Mouse (Mus musculus) cerebellum, adult 2 months (tissue): ENCODE measurements at regions not wholly inside any gene's neighbourhood (a gene's known extent, or its start where the extent isn't known, plus 50 kb on each side); places are given as distances from the start of the nearest gene placed in this dataset.

ENCODE experiments used
- CTCF ChIP-seq: fragments of 200-500 bp; IDR thresholded peaks from 2 replicates; pipeline ENCODE4 v1.5.1; 2011; ENCODE audit warnings: low read depth, mild to moderate bottlenecking, control low read depth, low read length, moderate library complexity, borderline replicate concordance; ENCODE audit not compliant: insufficient read depth
- POLR2A ChIP-seq: fragments of 200-500 bp; IDR thresholded peaks from 2 replicates; pipeline ENCODE4 v1.6.1; 2011; ENCODE audit warnings: low read length, control low read depth, borderline replicate concordance; ENCODE audit not compliant: insufficient read depth

- no peak for TF ChIP-seq POLR2A
- TF ChIP-seq CTCF = no peak
Observed at GRCm38 (mm10) chr16:30762898-30763595, 163.5 kb downstream of the Fam43a start.
